Mouse (Mus musculus) heart, embryonic 15.5 days (tissue): ENCODE measurements around the gene Pign. TPM values are rescaled to one million over a fixed set of nuclear protein-coding genes. Genes with fewer than 3 reads are reported as not detected.

Source experiments
- ATAC-seq: fragments of 200-750 bp; cut with Nextera tagmentation; replicated peaks from 2 replicates; pipeline ENCODE4 v1.8.0; 2017; ENCODE audit warnings: low read depth, moderate TSS enrichment; ENCODE audit not compliant: insufficient number of reproducible peaks, insufficient read depth, low FRiP score
- H3K27ac ChIP-seq: fragments of 300-500 bp; sonication (generic); 2 replicates; pipeline ENCODE4 v1.5.1; 2015; ENCODE audit warnings: mild to moderate bottlenecking, inconsistent platforms
- H3K27me3 ChIP-seq: fragments of 300-500 bp; sonication (generic); 2 replicates; pipeline ENCODE4 v1.6.1; 2015; ENCODE audit warnings: inconsistent platforms
- H3K36me3 ChIP-seq: fragments of 300-500 bp; sonication (generic); 2 replicates; pipeline ENCODE4 v1.6.1; 2015; ENCODE audit warnings: mild to moderate bottlenecking, inconsistent platforms
- H3K4me1 ChIP-seq: fragments of 300-500 bp; sonication (generic); replicated peaks from 2 replicates; pipeline ENCODE4 v1.6.1; 2015; ENCODE audit warnings: inconsistent platforms
- H3K4me2 ChIP-seq: fragments of 300-500 bp; sonication (generic); 2 replicates; pipeline ENCODE4 v1.6.1; 2015; ENCODE audit warnings: inconsistent platforms, mild to moderate bottlenecking, moderate library complexity
- H3K4me3 ChIP-seq: fragments of 300-500 bp; sonication (generic); 2 replicates; pipeline ENCODE4 v1.5.1; 2015; ENCODE audit warnings: mild to moderate bottlenecking, inconsistent platforms
- H3K9ac ChIP-seq: fragments of 300-500 bp; sonication (generic); 2 replicates; pipeline ENCODE4 v1.6.1; 2015; ENCODE audit warnings: mild to moderate bottlenecking, inconsistent platforms
- H3K9me3 ChIP-seq: fragments of 300-500 bp; sonication (generic); replicated peaks from 2 replicates; pipeline ENCODE4 v1.6.1; 2016; ENCODE audit warnings: inconsistent platforms
- WGBS: fragments of 180-500 bp; shearing (Covaris S2); methylation state at CpG from one replicate; pipeline ENCODE4 v1.1.7; 2015; ENCODE audit warnings: mixed read lengths; 5-methylcytosine and 5-hydroxymethylcytosine counted together
- microRNA-seq: library from miRNA; unstranded; fragments of <30 nt; microRNA quantifications from one replicate; pipeline ENCODE4, GENCODE M21; 2016
- polyA plus RNA-seq: library from polyadenylated mRNA; unstranded; fragments of >200 nt; fragmentation: Nextera tagmentation; extraction: Ambion mirVana; gene quantifications from 2 replicates; pipeline ENCODE4 v1.2.1, GENCODE M21; 2015

Pign gene
- polyA plus RNA-seq, 1 experiment from 2014 or later: 10.9 TPM

DNA sequence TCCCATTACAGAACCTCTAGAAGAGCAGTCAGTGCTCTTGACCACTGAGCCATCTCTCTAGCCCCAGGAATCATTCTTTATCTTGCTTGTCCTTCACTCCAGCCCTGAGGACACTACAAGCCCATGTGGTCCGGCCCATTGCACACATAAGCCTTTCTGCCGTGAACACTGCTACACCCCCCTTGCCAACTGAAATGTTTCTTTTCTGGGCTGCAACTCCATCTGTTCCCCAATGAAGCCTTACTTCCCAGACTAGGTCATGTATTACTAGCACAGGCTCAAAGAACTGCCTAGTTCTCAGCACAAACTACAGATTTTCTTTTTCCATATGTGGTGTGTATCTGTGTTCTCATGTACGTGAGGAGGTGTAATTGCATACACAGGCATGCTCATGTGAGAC, 174.0 kb downstream of the Pign start:
- Histone ChIP-seq H3K4me1 (no peaks in the 10 kb centered on the region), H3K4me2 (no peak overlapping the region), H3K27ac (no peak overlapping the region), H3K36me3 (no peaks in the 10 kb centered on the region), H3K4me3 (no peak overlapping the region), H3K27me3 (no peaks in the 10 kb centered on the region), H3K9ac (no peak overlapping the region), H3K9me3 (no peaks in the 10 kb centered on the region)
- no peak for ATAC-seq
- WGBS: 75% methylated on average over 3 of the region's 3 CpGs

DNA sequence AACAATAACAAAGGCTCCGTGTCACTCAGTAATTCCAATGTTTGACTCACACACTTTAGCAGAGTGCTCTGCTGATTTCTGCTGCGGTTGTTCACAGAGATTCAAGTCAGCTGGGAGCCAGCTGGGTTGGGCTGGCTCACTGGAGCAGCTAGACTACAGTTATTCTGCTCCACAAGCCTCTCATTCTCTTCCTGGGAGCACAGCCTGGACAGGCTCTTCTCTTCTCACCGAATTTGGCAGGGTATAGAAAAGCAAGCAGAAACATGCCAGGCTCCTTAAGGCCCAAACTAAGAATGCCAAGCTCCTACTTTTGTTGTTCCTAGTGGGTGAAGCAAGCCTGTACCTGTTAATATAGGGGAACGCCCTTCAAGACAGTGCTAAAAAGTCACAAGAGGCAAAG, 176.4 kb downstream of the Pign start:
- no peaks in the 10 kb centered on the region for H3K27me3 ChIP-seq
- 56% methylated on average over 4 of the region's 4 CpGs for WGBS
- no peaks in the 10 kb centered on the region for H3K9me3 ChIP-seq
- H3K27ac ChIP-seq: no peak overlapping the region
- ATAC-seq: no peak
- no peak overlapping the region for H3K4me2 ChIP-seq
- no peaks in the 10 kb centered on the region for H3K36me3 ChIP-seq
- no peaks in the 10 kb centered on the region for H3K4me1 ChIP-seq
- no peak overlapping the region for H3K4me3 ChIP-seq
- no peak overlapping the region for H3K9ac ChIP-seq

Small RNAs within 50 kb of the gene (microRNA-seq; reads per million reads assigned to microRNA genes)
- gene Gm22426: not detected

Other genes starting within 250 kb of the Pign start
- 14.9 and 18.3 TPM in 2 replicates for gene Relch, start 184 bp upstream of the Pign start, polyA plus RNA-seq
- gene Tnfrsf11a, start 117.0 kb upstream of the Pign start, polyA plus RNA-seq: 0.42 and 0.86 TPM in 2 replicates